Mouse (Mus musculus) adrenal gland (tissue): ENCODE measurements around the gene Hdgfl3.

Experiments
- intact Hi-C: fragments of 180-260 bp; cut with DNase I; formaldehyde crosslinking; loops from one replicate; pipeline ENCODE4 v1.15.1; 2025

The Hdgfl3 gene

GRCm38 (mm10) chr7:81904926-81905325 is 29.3 kb downstream of the Hdgfl3 start:
- intact Hi-C loops: no loop called here

- intact Hi-C loops: no loop called here
Measured at GRCm38 (mm10) chr7:81904094-81904493, 30.2 kb downstream of the Hdgfl3 start.

- intact Hi-C loops: no loop called here
Measured at GRCm38 (mm10) chr7:81899361-81899760, 34.9 kb downstream of the Hdgfl3 start.

- intact Hi-C loops: no loop called here
Measured at GRCm38 (mm10) chr7:81885128-81885527, 49.1 kb downstream of the Hdgfl3 start.

GRCm38 (mm10) chr7:81881600-81881999 is 52.7 kb downstream of the Hdgfl3 start:
- intact Hi-C loops: no loop called here

GRCm38 (mm10) chr7:81880797-81881196 is 53.5 kb downstream of the Hdgfl3 start:
- intact Hi-C loops: no loop called here

- intact Hi-C loops: no loop called here
Measured at GRCm38 (mm10) chr7:81880286-81880685, 54.0 kb downstream of the Hdgfl3 start.

GRCm38 (mm10) chr7:81875372-81875771 is 58.9 kb downstream of the Hdgfl3 start:
- intact Hi-C loops: no loop called here

GRCm38 (mm10) chr7:81874636-81875035 is 59.6 kb downstream of the Hdgfl3 start:
- intact Hi-C loops: loop anchor here (5.0 kb wide), 1 partner anchor 58 kb away; the partner anchor contains the start of gene Hdgfl3

GRCm38 (mm10) chr7:81873807-81874206 is 60.5 kb downstream of the Hdgfl3 start:
- intact Hi-C loops: loop anchor here (5.0 kb wide), 1 partner anchor 58 kb away; the partner anchor contains the start of gene Hdgfl3

GRCm38 (mm10) chr7:81872493-81873013 is 61.7 kb downstream of the Hdgfl3 start:
- intact Hi-C loops: loop anchor here (5.0 kb wide), 1 partner anchor 60 kb away; the partner anchor contains the start of gene Hdgfl3

- intact Hi-C loops: loop anchor here (2.0 kb wide), 1 partner anchor 87 kb away; no protein-coding TSS in a partner anchor
Measured at GRCm38 (mm10) chr7:81868158-81868557, 66.1 kb downstream of the Hdgfl3 start.

- intact Hi-C loops: no loop called here
Measured at GRCm38 (mm10) chr7:81867231-81867930, 66.9 kb downstream of the Hdgfl3 start.

GRCm38 (mm10) chr7:81865937-81866336 is 68.3 kb downstream of the Hdgfl3 start:
- intact Hi-C loops: no loop called here

- intact Hi-C loops: no loop called here
Measured at GRCm38 (mm10) chr7:81864552-81864951, 69.7 kb downstream of the Hdgfl3 start.

- intact Hi-C loops: no loop called here
Measured at GRCm38 (mm10) chr7:81862587-81863583, 71.4 kb downstream of the Hdgfl3 start.

- intact Hi-C loops: no loop called here
Measured at GRCm38 (mm10) chr7:81861921-81862320, 72.4 kb downstream of the Hdgfl3 start.

GRCm38 (mm10) chr7:81861461-81861860 is 72.8 kb downstream of the Hdgfl3 start:
- intact Hi-C loops: no loop called here

- intact Hi-C loops: no loop called here
Measured at GRCm38 (mm10) chr7:81860996-81861395, 73.3 kb downstream of the Hdgfl3 start.

- intact Hi-C loops: no loop called here
Measured at GRCm38 (mm10) chr7:81860071-81860470, 74.2 kb downstream of the Hdgfl3 start.

GRCm38 (mm10) chr7:81858968-81859721 is 75.1 kb downstream of the Hdgfl3 start, which contains the start of gene Tm6sf1:
Tm6sf1 (plus strand) TSS chr7:81859001.
- intact Hi-C loops: no loop called here
